Mouse (Mus musculus): ENCODE data around the gene Nipal4. TPM values are rescaled to one million over a fixed set of nuclear protein-coding genes. Genes with fewer than 3 reads are reported as not detected.

The Nipal4 gene
- not detected for total RNA-seq (2021)
- long read RNA-seq, experiment 1 = 0 reads
- long read RNA-seq, experiment 2 = 0 reads

- intact Hi-C loops (cut with DNase I) = no loop called here
- no peak for TF ChIP-seq CTCF (IDR thresholded peaks at IDR 0.05)
- H3K27ac ChIP-seq = no peak within 1 kb of the TSS; the same call in 1 of the 2 replicates
- H3K4me3 ChIP-seq = peak within 1 kb of the TSS; percentile 69
- peak; percentile 32 for DNase-seq
Observed at GRCm38 (mm10) chr11:46165866-46166585, at the start of gene Nipal4. Nipal4 (minus strand) TSS chr11:46166508.

GRCm38 (mm10) chr11:46215354-46215753 lies 49.0 kb upstream of the Nipal4 start:
- H3K4me3 ChIP-seq = peak overlapping the region; percentile 54
- peak; percentile 50 for DNase-seq
- peak overlapping the region; percentile 40 for H3K27ac ChIP-seq
- intact Hi-C loops (cut with DNase I) = loop anchor here (2.0 to 5.0 kb wide), 4 partner anchors 88 to 268 kb away; partner anchors contain the start of gene Gm12166
- peak; percentile 93 for TF ChIP-seq CTCF (IDR thresholded peaks at IDR 0.05)

- DNase-seq = no peak
- TF ChIP-seq CTCF (IDR thresholded peaks at IDR 0.05) = no peak
- intact Hi-C loops (cut with DNase I) = loop anchor here (2.0 to 5.0 kb wide), 4 partner anchors 87 to 267 kb away; partner anchors contain the start of gene Gm12166
- Histone ChIP-seq H3K27ac (peak overlapping the region; percentile 40), H3K4me3 (peak overlapping the region; percentile 54)
Observed at GRCm38 (mm10) chr11:46214368-46215230, 48.3 kb upstream of the Nipal4 start.

GRCm38 (mm10) chr11:46213844-46214243 lies 47.5 kb upstream of the Nipal4 start:
- intact Hi-C loops (cut with DNase I) = loop anchor here (2.0 kb wide), 1 partner anchor 161 kb away; the partner anchor contains the start of gene Gm12166
- no peak for TF ChIP-seq CTCF (IDR thresholded peaks at IDR 0.05)
- no peak for DNase-seq
- peak overlapping the region; percentile 16; the same call in 1 of the 2 replicates for H3K27ac ChIP-seq
- no peak overlapping the region for H3K4me3 ChIP-seq

- H3K27ac ChIP-seq = no peak overlapping the region
- intact Hi-C loops (cut with DNase I) = no loop called here
- TF ChIP-seq CTCF (IDR thresholded peaks at IDR 0.05) = no peak
- H3K4me3 ChIP-seq = no peak overlapping the region
- no peak for DNase-seq
Observed at GRCm38 (mm10) chr11:46211858-46212257, 45.5 kb upstream of the Nipal4 start.

GRCm38 (mm10) chr11:46209884-46210283 lies 43.6 kb upstream of the Nipal4 start:
- intact Hi-C loops (cut with DNase I) = no loop called here
- TF ChIP-seq CTCF (IDR thresholded peaks at IDR 0.05) = no peak
- H3K27ac ChIP-seq = no peak overlapping the region
- no peak overlapping the region for H3K4me3 ChIP-seq
- DNase-seq = no peak

GRCm38 (mm10) chr11:46205639-46206409 lies 39.5 kb upstream of the Nipal4 start:
- TF ChIP-seq CTCF (IDR thresholded peaks at IDR 0.05) = no peak
- intact Hi-C loops (cut with DNase I) = no loop called here
- no peak for DNase-seq
- Histone ChIP-seq H3K4me3 (no peak overlapping the region), H3K27ac (no peak overlapping the region)

GRCm38 (mm10) chr11:46204841-46205240 lies 38.5 kb upstream of the Nipal4 start:
- H3K4me3 ChIP-seq = no peak overlapping the region
- no peak for TF ChIP-seq CTCF (IDR thresholded peaks at IDR 0.05)
- intact Hi-C loops (cut with DNase I) = no loop called here
- no peak for DNase-seq
- H3K27ac ChIP-seq = no peak overlapping the region

GRCm38 (mm10) chr11:46202547-46202887 lies 36.2 kb upstream of the Nipal4 start:
- TF ChIP-seq CTCF (IDR thresholded peaks at IDR 0.05) = no peak

GRCm38 (mm10) chr11:46201636-46202546 lies 35.6 kb upstream of the Nipal4 start:
- no peak overlapping the region for H3K27ac ChIP-seq
- H3K4me3 ChIP-seq = no peak overlapping the region
- intact Hi-C loops (cut with DNase I) = no loop called here
- TF ChIP-seq CTCF (IDR thresholded peaks at IDR 0.05) = no peak
- DNase-seq = no peak

More at GRCm38 (mm10) chr11:46202547-46202887, 36.2 kb upstream of the Nipal4 start:
- intact Hi-C loops (cut with DNase I) = no loop called here
- no peak overlapping the region for H3K4me3 ChIP-seq
- no peak for DNase-seq
- H3K27ac ChIP-seq = no peak overlapping the region

- Histone ChIP-seq H3K4me3 (no peak overlapping the region), H3K27ac (no peak overlapping the region)
- intact Hi-C loops (cut with DNase I) = no loop called here
- no peak for TF ChIP-seq CTCF (IDR thresholded peaks at IDR 0.05)
- DNase-seq = no peak
Observed at GRCm38 (mm10) chr11:46200664-46201063, 34.4 kb upstream of the Nipal4 start.
